Mouse (Mus musculus): ENCODE data around the gene Nwd2.
A peak's percentile ranks its signal among the peaks of the same experiment; 100 is the strongest.

Nwd2 gene

DNA sequence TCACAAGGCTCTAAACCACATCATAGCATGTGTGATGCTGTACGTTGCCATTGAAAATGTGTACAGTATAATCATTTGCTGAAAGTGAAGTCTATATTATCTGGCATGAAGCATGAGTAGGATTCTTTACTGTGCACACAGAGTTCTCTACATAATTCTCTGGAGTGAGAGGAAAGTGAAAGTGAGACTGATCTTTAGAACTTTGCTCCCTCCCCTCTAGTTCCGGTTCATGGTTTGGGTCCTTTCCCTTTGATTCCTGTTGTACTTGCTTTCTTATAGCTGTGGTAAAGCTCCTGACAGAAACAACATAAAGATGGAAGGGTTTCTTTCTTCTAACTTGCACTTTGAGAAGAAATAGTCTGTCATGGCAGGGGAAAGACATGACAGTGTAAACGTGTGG lies 107.0 kb downstream of the Nwd2 start:
- DNase-seq, result peak; percentile 7

DNA sequence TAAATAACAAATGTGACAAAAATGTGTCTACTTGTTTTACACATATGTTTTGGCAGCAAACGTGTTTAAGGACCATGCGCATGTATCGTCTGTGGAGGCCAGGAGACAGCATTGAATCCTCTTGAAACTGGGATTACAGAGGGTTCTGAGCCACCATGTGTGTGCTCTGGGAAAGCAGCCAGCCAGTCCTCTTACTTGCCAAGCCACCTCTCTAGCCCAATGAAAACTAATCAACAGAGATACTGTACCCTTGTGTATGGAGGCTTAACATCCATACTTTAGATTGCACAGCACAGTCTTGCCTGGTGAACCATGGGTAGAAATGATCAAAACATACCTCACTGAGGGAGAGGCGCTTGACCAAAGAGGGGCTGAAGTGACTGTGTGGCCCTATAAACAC lies 117.0 kb downstream of the Nwd2 start:
- DNase-seq, result no peak

DNA sequence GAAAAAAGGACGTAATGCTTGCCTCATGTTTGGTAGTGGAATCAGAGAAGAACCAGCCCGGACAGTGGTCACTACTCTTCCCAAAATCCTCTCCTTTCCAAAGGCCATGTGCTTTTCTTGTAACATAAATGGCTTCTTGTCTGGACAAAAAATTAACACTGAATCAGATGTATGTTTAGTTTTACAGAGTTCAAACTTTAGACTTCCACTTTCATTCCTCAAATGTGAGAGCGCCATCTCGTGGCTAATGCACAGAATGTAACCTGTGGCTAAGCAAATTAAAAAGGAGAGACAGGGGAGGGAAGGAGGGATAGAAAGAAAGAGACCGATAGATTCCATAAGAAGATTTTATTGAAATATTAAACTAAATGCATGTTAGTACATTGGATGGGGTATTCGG lies 117.8 kb downstream of the Nwd2 start:
- DNase-seq, result peak; percentile 40

DNA sequence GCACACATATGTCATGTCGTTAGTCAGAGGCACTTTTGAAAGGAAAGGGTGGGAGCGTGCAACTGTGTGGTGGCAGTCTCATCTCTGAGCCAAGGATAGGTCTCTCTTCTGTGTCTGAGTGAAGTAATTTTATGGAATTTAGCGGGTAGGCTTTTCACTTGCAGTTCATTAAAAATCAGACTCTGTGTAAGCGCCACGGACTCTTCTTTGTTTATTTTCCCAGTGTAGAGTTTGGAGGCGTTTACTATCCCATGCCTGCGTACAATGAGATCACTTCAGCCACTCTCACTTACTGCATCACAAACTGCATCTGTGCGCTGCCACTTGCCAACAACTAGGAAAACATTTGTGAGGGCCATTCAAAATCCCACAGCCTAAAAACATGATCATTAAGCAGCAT lies 118.6 kb downstream of the Nwd2 start:
- no peak for DNase-seq

DNA sequence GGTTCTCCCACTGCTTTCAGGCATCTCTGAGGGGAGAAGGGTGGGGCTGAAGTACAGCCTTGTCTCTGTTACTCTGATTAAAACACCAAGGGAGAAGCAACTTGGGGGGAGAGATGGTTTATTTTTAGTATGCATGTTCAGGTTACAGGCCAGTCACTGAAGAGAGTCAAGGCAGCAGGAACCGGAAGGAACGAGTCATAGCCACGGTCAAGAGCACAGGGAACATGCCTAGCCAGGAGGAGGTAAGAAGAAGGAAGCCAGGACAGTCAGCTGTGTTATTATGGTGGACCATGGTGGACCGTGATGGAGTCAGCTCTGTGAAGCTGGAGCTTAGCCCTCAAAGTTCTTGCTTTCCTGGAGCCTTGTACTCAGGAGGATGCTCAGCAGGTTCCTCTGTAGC lies 119.3 kb downstream of the Nwd2 start:
- DNase-seq, result no peak

DNA sequence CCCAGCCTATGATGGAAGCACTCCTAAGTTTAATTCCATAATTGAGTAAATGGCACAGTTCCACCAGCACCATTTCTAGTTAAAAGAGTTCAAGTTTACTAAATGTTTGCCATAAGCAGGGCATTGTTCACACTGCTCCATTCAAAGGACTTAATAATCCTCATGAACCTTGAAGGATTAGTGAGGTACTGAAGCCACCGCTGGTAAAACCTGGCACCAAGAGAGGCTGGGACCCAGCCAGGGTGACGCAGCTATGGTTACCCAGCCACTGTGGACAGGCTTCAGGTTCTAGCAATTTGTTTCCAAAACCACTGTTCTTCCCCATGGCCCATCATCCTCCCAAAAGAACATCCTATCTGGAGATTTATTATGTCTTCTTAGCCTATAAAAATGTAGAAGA lies 124.1 kb downstream of the Nwd2 start:
- DNase-seq, result no peak

DNA sequence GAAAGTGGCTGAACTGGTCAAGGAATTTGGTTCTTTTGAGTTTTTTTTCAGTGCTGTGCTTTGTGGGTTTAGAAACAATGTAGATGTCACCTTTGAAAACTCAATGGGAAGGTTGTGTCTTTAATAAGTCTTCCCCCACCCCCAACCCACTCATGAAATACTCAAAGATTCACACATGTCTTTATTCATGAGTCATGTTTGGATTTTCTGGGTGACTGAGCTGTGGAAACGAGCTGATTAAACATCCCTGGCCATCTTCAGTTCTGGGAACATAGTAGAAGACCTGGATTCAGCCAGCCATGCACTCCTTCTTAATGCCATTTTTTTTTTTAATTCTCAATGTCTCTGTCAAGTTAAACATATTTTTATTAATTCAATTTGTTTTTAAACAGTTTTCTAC lies 124.7 kb downstream of the Nwd2 start:
- DNase-seq, result no peak

DNA sequence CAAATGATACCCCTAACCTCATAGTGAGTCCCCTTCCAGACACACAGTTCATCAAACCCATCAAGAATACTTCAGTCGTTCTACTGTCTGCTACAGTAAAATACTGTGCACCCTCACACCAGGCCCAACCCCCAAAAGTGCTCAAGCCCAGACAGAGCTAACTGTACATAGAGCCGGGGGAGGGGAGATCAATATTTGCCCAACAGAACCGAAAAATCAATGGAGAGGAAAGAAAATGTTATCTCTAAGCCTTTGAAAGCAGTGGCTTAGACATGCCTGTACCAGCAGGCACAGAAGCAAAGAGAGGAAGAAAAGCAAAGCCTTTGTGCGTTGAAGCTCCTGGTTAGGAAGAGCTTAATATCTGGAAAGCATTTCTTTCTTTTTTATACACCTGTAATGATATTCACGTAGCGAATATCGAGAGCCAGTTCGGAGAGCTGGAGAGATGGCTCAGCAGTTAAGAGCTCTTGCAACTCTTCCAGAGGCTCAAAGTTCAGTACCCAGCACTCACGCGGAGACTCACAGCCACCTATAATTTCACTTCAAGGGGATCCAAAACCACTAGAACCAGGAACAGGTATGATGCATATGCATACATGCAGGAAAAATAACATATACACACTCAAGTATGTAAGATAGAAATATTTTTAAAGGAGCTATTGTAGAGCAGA lies 139.4 kb downstream of the Nwd2 start:
- no peak for DNase-seq

DNA sequence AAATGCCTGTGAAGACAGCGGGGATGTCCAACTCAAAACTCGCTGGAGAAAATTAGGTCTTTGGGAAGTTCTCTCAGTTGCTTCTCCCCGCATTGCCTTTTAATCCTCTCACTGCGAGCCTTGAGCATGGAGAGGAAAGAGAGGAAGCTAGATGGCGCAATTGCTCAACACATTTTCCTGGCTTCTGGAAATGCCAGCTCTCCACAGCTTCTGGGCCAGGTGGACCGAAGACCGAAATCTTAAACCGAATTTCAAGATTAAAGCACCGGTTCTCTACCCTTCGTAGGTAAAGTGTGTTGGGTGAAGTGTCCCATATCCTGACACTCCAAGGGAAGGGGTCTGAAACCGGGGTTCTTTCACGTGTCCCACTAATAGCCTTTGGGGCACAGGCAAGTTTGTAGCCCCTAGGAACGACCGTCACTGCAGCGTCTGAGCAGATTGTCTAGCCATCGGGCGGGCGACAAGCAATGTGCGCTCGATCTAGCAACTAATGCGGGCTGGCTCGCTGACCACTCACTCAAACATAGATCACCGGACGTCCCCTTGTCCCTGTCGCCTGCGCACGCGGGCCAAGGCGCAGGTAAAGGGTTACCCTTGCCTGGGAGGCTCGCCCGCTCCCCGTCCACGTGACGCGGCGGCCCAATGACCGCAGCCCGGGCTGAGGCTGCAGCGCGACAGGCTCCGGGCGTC lies 163.1 kb downstream of the Nwd2 start, which contains the start of gene 0610040J01Rik:
Gene 0610040J01Rik, plus strand, starts transcription at position 545 of the 690 bp plus-strand sequence.
- DNase-seq, result peak; percentile 93

DNA sequence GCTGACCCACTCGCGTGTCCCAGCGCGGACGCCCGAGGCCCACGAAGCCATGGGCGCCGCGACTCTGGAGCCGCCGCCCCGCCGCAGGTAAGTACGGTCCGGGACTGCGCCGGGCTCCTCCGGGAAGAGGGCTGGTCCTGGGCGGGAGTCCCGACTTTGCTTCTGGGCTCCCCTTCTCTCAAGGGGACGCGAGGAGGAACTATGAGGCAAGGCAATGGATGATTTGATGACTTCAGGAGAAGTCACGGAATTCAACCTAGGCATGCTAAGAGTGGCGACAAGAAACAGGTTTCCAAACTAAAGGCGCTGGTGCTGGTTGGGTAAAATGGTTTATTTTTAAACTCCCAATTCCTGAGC lies 163.6 kb downstream of the Nwd2 start:
- no peak for DNase-seq

DNA sequence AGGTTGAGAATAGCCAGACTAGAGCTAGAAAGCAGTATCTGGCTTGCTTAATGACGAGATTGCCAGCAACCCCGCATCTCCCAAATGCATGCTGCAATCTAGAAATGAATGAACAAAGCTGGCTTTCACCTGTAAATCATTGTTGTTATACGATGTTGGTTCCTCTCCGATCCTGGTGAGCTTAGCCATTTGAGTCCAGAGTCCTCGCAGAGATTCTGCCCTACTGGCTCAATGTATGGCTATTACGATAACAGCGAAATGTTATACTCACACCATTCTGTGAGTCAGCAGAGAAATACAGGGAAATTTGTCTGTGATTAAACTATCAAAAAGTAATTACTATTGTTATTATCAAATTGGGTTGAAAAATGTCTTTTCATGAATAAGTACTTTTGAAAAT lies 167.7 kb downstream of the Nwd2 start:
- no peak for DNase-seq

DNA sequence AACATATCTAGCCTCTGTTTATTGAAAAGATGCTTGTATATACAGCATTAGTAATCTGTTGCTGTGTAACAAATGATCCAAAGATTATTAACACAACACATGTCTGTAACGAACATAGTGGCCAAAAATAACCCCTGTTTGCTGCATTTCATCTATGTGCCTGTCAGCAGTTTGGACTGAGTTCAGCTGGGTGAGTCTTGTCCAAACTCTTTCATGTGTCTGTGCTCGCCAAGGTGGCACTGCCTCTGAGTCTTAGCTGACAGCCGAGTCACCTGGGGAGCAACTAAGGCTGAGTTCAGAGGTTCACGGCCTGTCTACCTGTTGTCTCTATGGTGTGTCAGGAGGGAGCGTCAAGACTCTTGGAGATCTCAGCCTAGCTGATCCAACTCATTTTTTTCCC lies 168.4 kb downstream of the Nwd2 start:
- DNase-seq, result peak; percentile 69

DNA sequence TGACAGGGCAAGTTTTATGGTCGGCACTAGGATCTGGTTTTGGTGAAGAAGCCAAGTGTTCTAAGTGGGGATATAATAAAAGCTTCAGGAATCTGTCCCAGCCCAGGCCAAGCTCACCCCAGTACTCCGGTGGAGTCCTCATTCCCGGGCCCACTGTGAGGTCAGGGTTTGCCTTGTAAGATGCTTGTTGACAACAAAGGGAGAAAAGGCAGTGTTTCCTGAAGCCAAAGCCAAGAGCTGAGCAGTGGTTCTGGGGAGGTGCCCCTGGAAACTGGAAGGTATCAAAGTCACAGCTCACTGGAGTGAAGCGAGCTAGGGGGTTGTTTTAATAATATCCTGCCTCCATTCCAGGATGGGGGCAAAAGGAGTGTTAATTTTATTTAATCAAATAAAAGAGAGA lies 170.1 kb downstream of the Nwd2 start:
- peak; percentile 74 for DNase-seq

DNA sequence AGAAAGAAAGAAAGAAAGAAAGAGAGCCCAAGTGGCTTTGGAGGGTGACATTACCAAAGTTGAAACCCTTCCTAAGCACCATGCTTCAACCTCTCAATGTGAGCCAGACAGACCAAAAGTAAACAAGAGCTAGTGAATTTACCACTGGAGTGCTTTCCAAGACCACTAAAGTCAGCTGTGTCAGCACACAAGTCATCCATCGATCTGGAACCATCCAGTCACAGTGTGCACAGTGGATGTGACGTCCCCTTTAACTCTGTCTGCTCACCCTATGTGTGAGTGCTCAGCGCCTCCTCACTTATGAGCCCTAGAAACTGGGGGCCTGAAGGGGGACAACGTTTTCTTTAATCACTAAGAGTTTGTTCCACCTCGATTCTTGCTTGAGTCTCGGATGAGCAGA lies 170.6 kb downstream of the Nwd2 start:
- DNase-seq, result no peak

DNA sequence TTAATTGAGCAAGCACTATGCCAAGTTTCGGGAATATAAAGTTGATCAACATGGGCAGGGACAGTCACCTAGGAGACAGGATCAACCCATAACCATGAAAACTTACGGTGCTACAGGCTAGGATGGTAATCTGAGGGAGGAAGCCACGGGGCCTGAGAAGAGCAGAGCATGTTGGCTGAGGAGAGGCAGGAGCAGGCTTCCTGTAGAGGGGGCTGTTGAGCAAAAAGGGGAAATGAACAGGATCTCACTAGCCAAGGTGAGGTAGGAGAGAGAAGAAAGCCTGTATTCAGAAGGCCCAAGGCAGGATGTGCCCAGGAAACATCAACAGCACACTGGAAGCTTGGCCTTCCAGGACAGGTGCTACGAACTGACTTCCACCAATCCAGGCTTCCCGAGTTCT lies 172.3 kb downstream of the Nwd2 start:
- DNase-seq, result no peak

DNA sequence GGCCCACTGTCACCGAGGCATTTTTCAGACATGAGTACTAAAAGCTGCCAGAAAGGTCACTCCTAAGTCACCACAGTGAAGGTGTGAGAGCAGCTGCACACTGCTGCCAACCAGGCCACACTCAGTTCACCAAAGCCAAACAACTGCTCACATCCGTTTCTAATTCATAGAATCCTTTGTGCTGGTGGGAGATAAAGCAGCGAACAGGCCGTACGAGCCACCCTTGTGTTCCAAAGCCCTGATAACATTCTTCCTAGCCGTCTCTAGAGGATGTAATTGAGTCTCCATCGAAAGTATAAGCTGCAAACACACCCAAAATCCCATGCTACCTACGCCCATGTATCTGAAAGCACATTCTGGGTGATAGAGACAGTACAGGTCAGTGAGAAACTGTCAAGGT lies 173.0 kb downstream of the Nwd2 start:
- no peak for DNase-seq

DNA sequence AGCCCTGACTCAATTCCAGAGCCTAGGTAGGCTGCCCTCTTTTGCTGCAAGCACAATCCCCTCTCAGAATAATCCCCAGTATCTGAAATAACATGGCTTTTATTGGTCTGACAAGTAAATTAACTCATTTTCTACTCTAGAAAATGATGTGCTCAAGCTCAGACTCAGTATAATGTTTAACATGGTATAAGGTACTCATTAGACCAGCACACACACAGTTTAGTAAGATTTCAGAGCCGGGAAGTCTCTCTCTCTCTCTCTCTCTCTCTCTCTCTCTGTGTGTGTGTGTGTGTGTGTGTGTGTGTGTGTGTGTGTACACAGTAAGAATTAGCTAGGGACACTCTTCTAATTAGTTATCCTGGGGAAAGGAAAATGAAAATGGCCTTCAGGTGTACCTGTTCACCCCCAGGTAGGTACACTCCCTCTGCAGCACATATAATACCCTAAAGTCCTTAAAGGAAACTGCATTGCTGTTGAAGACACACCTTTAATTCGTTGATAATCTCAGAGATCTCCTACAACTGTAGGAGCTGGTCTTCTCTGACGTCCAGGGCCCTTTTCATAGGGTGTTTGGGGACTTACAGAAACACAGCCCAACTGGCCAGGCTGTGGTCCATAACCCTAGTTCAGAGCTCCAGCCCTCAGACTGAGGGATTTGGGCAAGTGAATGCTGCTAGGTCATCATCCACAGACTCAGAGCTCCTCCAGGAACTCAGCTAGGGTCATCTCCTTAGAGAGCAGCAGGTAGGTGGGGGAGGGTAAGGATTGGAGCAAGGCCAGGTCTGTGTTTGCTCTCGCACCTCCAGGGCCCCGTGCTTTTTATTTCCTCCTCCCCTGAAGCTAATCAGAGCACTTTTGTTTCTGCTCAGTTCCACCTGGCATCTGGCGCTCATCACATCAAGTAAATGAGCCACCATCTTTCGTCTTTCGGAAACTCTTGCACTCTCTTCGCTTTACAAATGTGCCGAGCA lies 174.7 kb downstream of the Nwd2 start:
- DNase-seq, result peak; percentile 71

DNA sequence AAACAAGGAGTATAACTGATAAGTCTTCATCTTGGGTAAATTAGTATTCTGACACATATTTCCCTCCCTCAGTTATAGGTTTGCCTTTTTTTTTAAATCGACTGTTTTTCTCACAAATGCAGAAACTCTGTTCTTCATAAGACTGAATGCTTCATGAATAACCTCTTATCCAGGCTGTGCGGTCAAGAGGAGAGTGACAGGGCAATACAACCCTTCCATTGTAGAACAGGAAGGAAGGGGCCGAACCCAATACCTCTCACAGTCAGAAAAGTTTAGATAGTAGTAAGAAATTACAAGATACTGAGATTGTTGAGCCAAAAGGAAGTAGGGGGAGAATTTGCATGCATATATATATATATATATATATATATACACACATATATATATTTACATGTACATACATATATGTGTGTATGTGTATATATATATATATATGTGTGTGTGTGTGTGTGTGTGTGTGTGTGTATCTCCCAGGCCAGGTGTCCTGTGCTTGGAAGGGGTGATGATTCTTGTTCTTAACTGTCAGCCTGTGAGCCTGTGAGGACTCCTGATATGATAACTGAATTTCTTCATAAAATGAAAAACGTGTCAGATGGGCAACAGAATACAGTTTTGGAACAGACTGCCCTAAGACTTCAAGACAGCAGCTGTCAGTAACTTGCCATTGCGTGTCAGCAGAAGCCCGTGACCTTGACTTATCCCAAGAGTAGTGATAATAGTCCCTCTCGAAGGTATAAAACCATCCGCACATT lies 175.9 kb downstream of the Nwd2 start:
- DNase-seq, result no peak

DNA sequence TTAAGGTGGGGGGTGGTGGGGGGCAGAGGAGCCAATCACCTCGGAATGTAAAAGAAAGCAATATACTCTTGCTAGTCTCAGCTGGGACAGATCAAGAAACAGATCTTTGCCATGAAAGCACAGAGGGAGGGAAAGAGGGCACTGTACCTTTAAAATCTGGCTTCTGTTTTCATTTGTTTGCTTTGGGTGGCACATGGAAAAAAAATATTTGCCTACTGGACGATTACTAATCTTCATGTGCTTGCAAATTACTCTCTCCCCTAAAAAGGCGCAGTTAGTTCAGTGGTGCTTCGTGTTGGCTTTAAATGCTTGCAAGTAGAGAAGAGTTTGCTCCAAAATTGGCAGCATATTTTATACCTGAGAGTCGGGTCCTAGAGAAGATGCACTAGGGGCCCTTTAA lies 177.0 kb downstream of the Nwd2 start:
- no peak for DNase-seq

DNA sequence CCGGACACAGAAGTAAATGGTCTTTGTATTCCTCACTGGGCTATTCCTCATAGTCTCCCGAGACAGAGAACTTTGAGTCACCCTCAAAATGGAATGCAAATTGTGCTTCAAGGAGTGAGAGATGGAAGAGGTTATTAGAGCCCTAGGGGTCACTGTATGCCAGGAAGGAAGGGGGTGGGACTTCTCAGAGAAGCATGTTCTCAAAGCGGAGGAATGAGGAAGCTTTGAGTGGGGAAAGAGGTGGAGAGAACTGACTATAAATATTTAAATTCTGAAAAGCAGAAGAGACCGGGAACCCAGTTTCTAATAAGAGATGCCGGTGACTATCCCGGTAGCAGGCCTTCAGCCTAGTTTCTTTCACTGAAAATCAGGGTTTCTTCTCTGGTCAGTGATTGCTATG lies 178.1 kb downstream of the Nwd2 start:
- DNase-seq, result no peak

DNA sequence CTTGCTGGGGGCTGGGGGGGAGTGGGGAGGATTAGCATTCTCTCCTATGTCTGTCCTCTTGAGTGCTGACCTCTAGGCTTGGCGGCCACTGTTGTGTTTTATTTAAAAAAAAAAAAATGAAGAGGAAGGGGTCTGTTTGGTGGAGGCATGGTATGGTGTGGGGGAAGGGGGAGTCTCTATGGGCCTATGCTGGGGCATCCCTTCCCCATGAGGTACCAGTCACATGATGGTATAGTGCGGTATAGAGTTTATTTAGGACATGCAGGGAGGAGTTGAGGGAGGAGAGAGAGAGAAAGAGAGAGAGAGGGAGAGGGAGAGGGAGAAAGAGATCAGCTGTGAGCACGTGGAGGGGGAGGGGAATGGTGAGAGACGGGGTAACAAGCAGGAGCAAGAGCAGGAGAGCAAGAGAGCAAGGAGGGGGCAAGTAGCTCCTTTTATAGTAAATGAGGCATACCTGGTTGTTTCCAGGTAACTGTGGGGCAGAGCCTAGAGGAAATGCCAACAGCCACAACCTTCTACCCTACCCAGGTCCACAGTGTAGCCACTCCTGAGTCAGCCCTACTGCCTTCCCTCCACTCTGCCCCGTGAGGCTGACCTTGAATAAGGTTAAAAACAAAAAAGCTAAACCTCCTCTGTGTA lies 178.6 kb downstream of the Nwd2 start:
- peak; percentile 77 for DNase-seq

DNA sequence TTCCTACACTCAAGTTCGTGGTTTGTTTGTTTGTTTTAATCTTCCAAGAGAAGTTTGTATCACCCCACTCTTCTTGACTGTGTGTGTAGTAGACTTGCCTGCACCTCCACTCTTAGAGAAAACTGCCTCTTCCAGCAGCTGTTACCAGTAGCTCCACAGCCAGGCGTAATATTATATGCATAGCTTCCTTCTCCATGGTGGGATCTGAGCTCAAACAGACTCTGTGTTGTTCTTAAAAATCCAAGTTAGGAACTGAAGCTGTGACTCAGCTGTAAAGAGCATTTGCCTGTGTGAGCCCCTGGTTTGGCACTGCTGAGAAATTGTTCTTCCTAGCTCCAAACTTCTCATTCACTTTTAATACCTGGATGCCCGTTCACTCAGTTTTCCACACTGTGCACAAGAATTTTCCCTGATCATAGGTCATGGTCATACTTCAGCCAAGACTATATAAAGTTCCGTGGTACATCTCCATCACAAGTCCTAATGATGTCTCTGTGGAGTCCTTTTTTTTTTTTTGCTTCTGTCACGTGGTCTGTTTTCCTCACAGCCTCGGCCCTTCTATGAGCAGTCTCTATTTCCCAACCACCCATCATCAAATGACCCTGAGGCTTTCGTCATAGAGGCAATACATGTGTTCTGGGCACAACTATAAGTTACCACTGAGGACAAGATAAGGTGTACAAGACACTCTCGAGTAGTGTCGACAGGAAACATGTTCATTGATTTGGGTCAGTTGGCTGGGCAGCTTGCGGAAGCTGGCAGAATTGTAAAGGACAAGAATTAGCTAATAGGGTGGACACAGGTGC lies 179.7 kb downstream of the Nwd2 start:
- DNase-seq, result no peak

Data from kidney, adult 9 months (tissue).